Mouse (Mus musculus) heart, adult 2 months (tissue): Measurements from ENCODE around the gene Szrd1. TPM values are rescaled to one million over a fixed set of nuclear protein-coding genes. Genes with fewer than 3 reads are reported as not detected.

Experiments used
- DNase-seq, 2 experiments: peaks; one replicate each; pipeline ENCODE4 v3.0.0; 2021
- H3K27ac ChIP-seq: fragments of 200-600 bp; 2 replicates; pipeline ENCODE4 v1.8.1; 2022
- H3K27me3 ChIP-seq: fragments of 200-500 bp; 2 replicates; pipeline ENCODE4 v1.6.1; 2012; ENCODE audit warnings: mild to moderate bottlenecking, low read length, inconsistent platforms, mixed read lengths; ENCODE audit not compliant: control insufficient read depth, insufficient read depth
- H3K36me3 ChIP-seq: fragments of 200-500 bp; 2 replicates; pipeline ENCODE4 v1.6.1; 2012; ENCODE audit warnings: low read length, inconsistent platforms; ENCODE audit not compliant: control insufficient read depth, insufficient read depth
- H3K4me1 ChIP-seq: fragments of 200-500 bp; 2 replicates; pipeline ENCODE4 v1.6.1; 2011; ENCODE audit warnings: low read length; ENCODE audit not compliant: control insufficient read depth, insufficient read depth
- H3K4me3 ChIP-seq: fragments of 200-600 bp; 2 replicates; pipeline ENCODE4 v1.8.1; 2022
- H3K79me2 ChIP-seq: fragments of 200-500 bp; replicated peaks from 2 replicates; pipeline ENCODE4 v1.6.1; 2012; ENCODE audit warnings: mild to moderate bottlenecking, inconsistent platforms, low read length, moderate library complexity, mixed read lengths; ENCODE audit not compliant: control insufficient read depth, insufficient read depth
- H3K9ac ChIP-seq: fragments of 200-500 bp; 2 replicates; pipeline ENCODE4 v1.6.1; 2012; ENCODE audit warnings: low read depth, mild to moderate bottlenecking, control low read depth, inconsistent platforms, low read length, mixed read lengths
- CTCF ChIP-seq: fragments of 200-600 bp; IDR thresholded peaks from 2 replicates; pipeline ENCODE4 v1.8.1; 2022; ENCODE audit warnings: antibody characterized with exemption, mild to moderate bottlenecking, moderate library complexity
- EP300 ChIP-seq: fragments of 200-500 bp; IDR thresholded peaks from 2 replicates; pipeline ENCODE4 v1.6.1; 2011; ENCODE audit warnings: low read depth, low read length, control low read depth; ENCODE audit not compliant: insufficient read depth
- POLR2A ChIP-seq: fragments of 200-500 bp; IDR thresholded peaks from 2 replicates; pipeline ENCODE4 v1.6.1; 2011; ENCODE audit warnings: mild to moderate bottlenecking, low read depth, low read length, control low read depth; ENCODE audit not compliant: insufficient read depth
- WGBS: fragments of 180-500 bp; shearing (Covaris S2); methylation state at CpG from one replicate; pipeline ENCODE4 v1.1.7; 2018; 5-methylcytosine and 5-hydroxymethylcytosine counted together
- intact Hi-C: fragments of 180-260 bp; cut with DNase I; formaldehyde crosslinking; loops from one replicate; pipeline ENCODE4 v1.15.1; 2025
- polyA plus RNA-seq: library from polyadenylated mRNA; depleted of rRNA; stranded (reverse); fragments of >200 nt; gene quantifications from 2 replicates; pipeline ENCODE4 v1.2.3, GENCODE M21; 2012
- total RNA-seq, 2 experiments: library from RNA; stranded (reverse); gene quantifications; 2 replicates each; pipeline ENCODE4 v1.2.3; 2021

Szrd1 gene
- total and polyA plus RNA-seq, 3 experiments, result 32.1 to 106 (median 90.0) TPM

GRCm38 (mm10) chr4:141165744-141166292 is 26.2 kb upstream of the Szrd1 start:
- Histone ChIP-seq H3K27ac (no peak overlapping the region), H3K27me3 (no peaks in the 10 kb centered on the region), H3K4me3 (no peak overlapping the region), H3K4me1 (peaks cover 2% of the 10 kb centered on the region), H3K79me2 (peaks cover 4% of the 10 kb centered on the region), H3K9ac (no peak overlapping the region), H3K36me3 (no peaks in the 10 kb centered on the region)
- intact Hi-C loops, result no loop called here
- TF ChIP-seq POLR2A (no peak), EP300 (no peak), CTCF (no peak)
- DNase-seq, result no peak
- 66% methylated on average over 8 of the region's 8 CpGs for WGBS

GRCm38 (mm10) chr4:141163729-141164128 is 24.2 kb upstream of the Szrd1 start:
- Histone ChIP-seq H3K79me2 (peaks cover 4% of the 10 kb centered on the region), H3K9ac (no peak overlapping the region), H3K27me3 (no peaks in the 10 kb centered on the region), H3K27ac (no peak overlapping the region), H3K4me1 (peaks cover 3% of the 10 kb centered on the region), H3K36me3 (no peaks in the 10 kb centered on the region), H3K4me3 (no peak overlapping the region)
- 92% methylated on average over 5 of the region's 5 CpGs for WGBS
- TF ChIP-seq EP300 (no peak), CTCF (no peak), POLR2A (no peak)
- intact Hi-C loops, result no loop called here
- no peak for DNase-seq

DNA sequence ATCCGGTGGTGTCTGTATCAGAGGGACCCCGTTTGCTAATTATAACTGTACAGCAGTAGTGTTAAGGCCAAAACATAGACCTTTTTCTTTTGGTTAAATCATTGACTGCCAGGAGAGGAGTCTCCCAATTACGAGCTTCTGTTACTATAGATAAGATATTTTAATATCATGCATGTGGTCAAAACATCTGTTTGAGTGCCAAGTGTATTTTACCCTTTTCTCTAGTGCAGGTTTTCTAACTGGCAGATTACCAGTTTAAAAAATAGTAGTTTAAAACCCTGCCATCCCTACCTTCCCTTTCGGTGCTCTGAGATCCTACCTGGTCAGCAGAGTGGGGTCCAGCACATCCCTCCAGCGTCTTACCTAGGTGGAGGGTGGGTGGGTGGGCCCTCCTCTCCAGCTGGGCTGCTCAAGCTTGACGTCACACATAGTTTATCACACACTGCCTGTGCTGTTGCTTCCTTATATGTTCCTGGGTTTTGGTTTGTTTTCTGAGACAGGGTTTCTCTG is 22.2 kb upstream of the Szrd1 start:
- no peaks in the 10 kb centered on the region for H3K36me3 ChIP-seq
- TF ChIP-seq CTCF (no peak), POLR2A (no peak), EP300 (no peak)
- H3K4me3 ChIP-seq, result no peak overlapping the region
- no peak for DNase-seq
- H3K4me1 ChIP-seq, result peaks cover 3% of the 10 kb centered on the region
- H3K27me3 ChIP-seq, result no peaks in the 10 kb centered on the region
- 75% methylated on average over 6 of the region's 6 CpGs for WGBS
- H3K27ac ChIP-seq, result no peak overlapping the region
- H3K79me2 ChIP-seq, result peaks cover 6% of the 10 kb centered on the region
- intact Hi-C loops, result no loop called here
- H3K9ac ChIP-seq, result no peak overlapping the region

GRCm38 (mm10) chr4:141160193-141160592 is 20.6 kb upstream of the Szrd1 start:
- no peak overlapping the region for H3K4me3 ChIP-seq
- intact Hi-C loops, result no loop called here
- peaks cover 3% of the 10 kb centered on the region for H3K4me1 ChIP-seq
- TF ChIP-seq CTCF (no peak), EP300 (no peak), POLR2A (no peak)
- no peak for DNase-seq
- no peaks in the 10 kb centered on the region for H3K27me3 ChIP-seq
- H3K9ac ChIP-seq, result no peak overlapping the region
- no peak overlapping the region for H3K27ac ChIP-seq
- WGBS, result 84% methylated on average over 4 of the region's 4 CpGs
- H3K36me3 ChIP-seq, result no peaks in the 10 kb centered on the region
- peaks cover 8% of the 10 kb centered on the region for H3K79me2 ChIP-seq

DNA sequence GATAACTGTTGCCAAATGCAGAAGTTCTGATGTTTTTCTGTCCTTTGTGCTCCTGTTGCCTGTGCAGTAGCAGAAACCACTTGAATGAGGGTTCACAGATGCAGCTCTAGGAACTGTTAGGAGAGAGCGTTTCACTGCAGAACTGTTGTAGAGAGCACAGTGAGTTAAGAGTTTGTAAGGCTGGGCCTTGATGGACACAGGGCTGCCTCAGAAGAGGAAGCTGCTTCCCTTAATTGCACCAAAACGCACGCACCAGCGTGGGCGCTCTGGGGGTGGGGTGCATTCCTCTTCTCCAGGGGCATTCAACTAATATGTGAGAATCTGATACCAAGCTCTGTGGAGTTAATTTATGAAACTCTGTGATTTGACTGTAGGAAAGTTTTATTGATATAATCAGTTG is 20.1 kb upstream of the Szrd1 start:
- WGBS, result 67% methylated on average over 5 of the region's 5 CpGs
- Histone ChIP-seq H3K27ac (no peak overlapping the region), H3K9ac (no peak overlapping the region), H3K4me3 (no peak overlapping the region), H3K4me1 (peaks cover 7% of the 10 kb centered on the region), H3K79me2 (peaks cover 11% of the 10 kb centered on the region), H3K27me3 (no peaks in the 10 kb centered on the region), H3K36me3 (no peaks in the 10 kb centered on the region)
- intact Hi-C loops, result no loop called here
- TF ChIP-seq POLR2A (no peak), EP300 (no peak), CTCF (no peak)
- no peak for DNase-seq

GRCm38 (mm10) chr4:141159093-141159492 is 19.5 kb upstream of the Szrd1 start:
- no peaks in the 10 kb centered on the region for H3K27me3 ChIP-seq
- no peak overlapping the region for H3K9ac ChIP-seq
- H3K4me1 ChIP-seq, result peaks cover 7% of the 10 kb centered on the region
- H3K79me2 ChIP-seq, result peaks cover 11% of the 10 kb centered on the region
- intact Hi-C loops, result no loop called here
- no peaks in the 10 kb centered on the region; the same call in 1 of the 2 replicates for H3K36me3 ChIP-seq
- H3K27ac ChIP-seq, result no peak overlapping the region
- H3K4me3 ChIP-seq, result no peak overlapping the region
- no peak for DNase-seq
- TF ChIP-seq EP300 (no peak), POLR2A (no peak), CTCF (no peak)
- 46% methylated on average over 11 of the region's 11 CpGs for WGBS
